Mouse (Mus musculus) liver, postnatal 0 days (tissue): ENCODE measurements around the gene Cd81.

Experiments
- CTCF ChIP-seq: sonication (generic); IDR thresholded peaks from 2 replicates; pipeline ENCODE4 v1.5.1; 2016; ENCODE audit warnings: antibody characterized with exemption, low read depth
- EP300 ChIP-seq: IDR thresholded peaks from 2 replicates; pipeline ENCODE4 v1.6.1; 2016; ENCODE audit warnings: antibody characterized with exemption, low read depth, mild to moderate bottlenecking

- TF ChIP-seq CTCF (no peak), EP300 (no peak)
Observed at GRCm38 (mm10) chr7:143041138-143041822, 11.3 kb upstream of the Cd81 start.
